Comparison of ENCODE assay signal across 26 mouse cellular contexts in genomic region chr15:88288696-88289095, GRCm38 (mm10).
DNase-seq lines count a peak whose midpoint lies in the region; ATAC-seq and TF ChIP-seq lines count a peak whose summit lies in the region.
"Had no signal": no experiment of that assay in that cellular context is flagged by ENCODE, and none has a peak within 500 bp of the region (broad histone marks: within the 10 kb centered on the region; RNA-seq: fewer than 3 reads in every experiment).

No protein-coding gene starts in this region.

- no peaks in the 10 kb centered on the region for H3K4me1 ChIP-seq in embryonic facial prominence, embryonic 11.5 days (ENCODE audit: control insufficient read depth, insufficient read depth, low read length)
- peaks cover 25% of the 10 kb centered on the region for H3K4me1 ChIP-seq in olfactory bulb, adult 2 months (ENCODE audit: control insufficient read depth, insufficient read depth, low read length)
- peaks cover 12% of the 10 kb centered on the region; the same call in 1 of the 2 replicates for H3K4me1 ChIP-seq in midbrain, embryonic 13.5 days (replicated peaks)
- H3K4me1 ChIP-seq: embryonic facial prominence, embryonic 15.5 days; heart, embryonic 15.5 days; megakaryocyte, embryonic 14.5 days had no signal

- H3K9me3 ChIP-seq in embryonic facial prominence, embryonic 11.5 days (replicated peaks; ENCODE audit: control insufficient read depth, low read length): no peaks in the 10 kb centered on the region
- no peaks in the 10 kb centered on the region for H3K9me3 ChIP-seq in midbrain, embryonic 13.5 days
- H3K9me3 ChIP-seq: embryonic facial prominence, embryonic 15.5 days; forebrain, embryonic 10.5 days; heart, embryonic 15.5 days; kidney, embryonic 15.5 days had no signal

- no peak for TF ChIP-seq POLR2A in olfactory bulb, adult 2 months (IDR thresholded peaks at IDR 0.05; ENCODE audit: insufficient read depth, low read depth, low read length)

- H3K4me3 ChIP-seq in embryonic facial prominence, embryonic 11.5 days (ENCODE audit: low read depth, low read length): no peak overlapping the region
- no peak overlapping the region for H3K4me3 ChIP-seq in olfactory bulb, adult 2 months (ENCODE audit: insufficient read depth, low read depth, low read length)
- no peak overlapping the region for H3K4me3 ChIP-seq in midbrain, embryonic 13.5 days (replicated peaks)
- H3K4me3 ChIP-seq: embryonic facial prominence, embryonic 15.5 days; forebrain, embryonic 10.5 days; heart, embryonic 15.5 days; kidney, embryonic 15.5 days; megakaryocyte, embryonic 14.5 days had no signal

- TF ChIP-seq CTCF in olfactory bulb, adult 2 months (IDR thresholded peaks at IDR 0.05; ENCODE audit: insufficient read depth, low read depth, low read length): no peak

- H3K36me3 ChIP-seq in embryonic facial prominence, embryonic 11.5 days (replicated peaks; ENCODE audit: control insufficient read depth, insufficient read depth, low read depth, low read length): no peaks in the 10 kb centered on the region
- H3K36me3 ChIP-seq in midbrain, embryonic 13.5 days: no peaks in the 10 kb centered on the region
- H3K36me3 ChIP-seq: embryonic facial prominence, embryonic 15.5 days; forebrain, embryonic 10.5 days; heart, embryonic 15.5 days; kidney, embryonic 15.5 days had no signal

- H3K27ac ChIP-seq in embryonic facial prominence, embryonic 11.5 days (replicated peaks; ENCODE audit: low read depth, low read length): no peak overlapping the region
- H3K27ac ChIP-seq in olfactory bulb, adult 2 months (ENCODE audit: insufficient read depth, low read depth, low read length): peak overlapping the region; percentile 94
- no peak overlapping the region for H3K27ac ChIP-seq in midbrain, embryonic 13.5 days
- H3K27ac ChIP-seq: embryonic facial prominence, embryonic 15.5 days; forebrain, embryonic 10.5 days; heart, embryonic 15.5 days; kidney, embryonic 15.5 days had no signal

- H3K27me3 ChIP-seq in embryonic facial prominence, embryonic 11.5 days (ENCODE audit: control insufficient read depth, insufficient read depth, low read length): peaks cover 2% of the 10 kb centered on the region; the same call in 1 of the 2 replicates
- H3K27me3 ChIP-seq in midbrain, embryonic 13.5 days: no peaks in the 10 kb centered on the region
- H3K27me3 ChIP-seq: megakaryocyte, embryonic 14.5 days had no signal

- peak; percentile 37 to 49 for DNase-seq in kidney, postnatal 4 days
- DNase-seq in kidney, adult 11 months: no peak
- DNase-seq in ZHBTc4 (ENCODE audit: low read depth, low spot score): peak; percentile 15
- peak; percentile 68 for DNase-seq in embryonic facial prominence, embryonic 11.5 days (ENCODE audit: low spot score)
- DNase-seq in ovary, postnatal 10 days (ENCODE audit: low spot score): no peak
- DNase-seq: adrenal gland, postnatal 36 days; cerebellum, adult 11-12 months; cerebellum, postnatal 36 days; gastrocnemius, postnatal 10 days; heart, adult 18-20 months; heart, postnatal 4 days; liver; lung, postnatal 14 days; right cerebral cortex, postnatal 14 days; spleen, adult 18-20 months; thymus, adult 18-20 months had no signal

- 51% methylated on average over 3 of the region's 3 CpGs for WGBS in embryonic facial prominence, embryonic 11.5 days
- 58% methylated on average over 3 of the region's 3 CpGs for WGBS in olfactory bulb, adult 2 months
- WGBS in midbrain, embryonic 13.5 days: 62% methylated on average over 3 of the region's 3 CpGs

- no peak overlapping the region for H3K9ac ChIP-seq in embryonic facial prominence, embryonic 11.5 days (replicated peaks; ENCODE audit: low read length)
- no peak overlapping the region for H3K9ac ChIP-seq in midbrain, embryonic 13.5 days (replicated peaks)
- H3K9ac ChIP-seq: embryonic facial prominence, embryonic 15.5 days; heart, embryonic 15.5 days; kidney, embryonic 15.5 days had no signal

- ATAC-seq in embryonic facial prominence, embryonic 11.5 days (replicated peaks; ENCODE audit: insufficient number of reproducible peaks, low FRiP score, low TSS enrichment, low read depth): no peak
- no peak for ATAC-seq in midbrain, embryonic 13.5 days
- ATAC-seq: hindbrain, embryonic 16.5 days; intestine, embryonic 16.5 days; Patski had no signal

- no peak overlapping the region for H3K4me2 ChIP-seq in embryonic facial prominence, embryonic 11.5 days (ENCODE audit: low read depth, low read length)
- H3K4me2 ChIP-seq in midbrain, embryonic 13.5 days (replicated peaks): no peak overlapping the region
- H3K4me2 ChIP-seq: embryonic facial prominence, embryonic 15.5 days; heart, embryonic 15.5 days; kidney, embryonic 15.5 days had no signal

Comparison
In these comparisons a context has a peak if more than half of its experiments do, and no peak if none do; other contexts are left out.
1. DNase-seq: peak in kidney, postnatal 4 days (2 of 2), ZHBTc4 (single experiment) and embryonic facial prominence, embryonic 11.5 days (single experiment); none in kidney, adult 11 months (single experiment) and ovary, postnatal 10 days (single experiment).